Mouse (Mus musculus) CH12.LX (cell line): Measurements from ENCODE around the gene Ankrd50. TPM values are rescaled to one million over a fixed set of nuclear protein-coding genes. Genes with fewer than 3 reads are reported as not detected.

Source experiments
- DNase-seq: peaks from one replicate; pipeline ENCODE4 v3.0.0-alpha.2; 2013; ENCODE audit errors: extremely low read depth
- H3K27ac ChIP-seq: 2 replicates; pipeline ENCODE4 v1.5.1; 2012; ENCODE audit warnings: low read depth, mild to moderate bottlenecking, control low read depth, moderate library complexity; ENCODE audit not compliant: insufficient read depth
- H3K27me3 ChIP-seq: replicated peaks from 2 replicates; pipeline ENCODE3; 2012; ENCODE audit warnings: inconsistent platforms
- H3K36me3 ChIP-seq, 2 experiments: replicated peaks in 1 of 2; 2 replicates each; pipeline versions ENCODE3 to v1.6.1; 2012; ENCODE audit warnings: inconsistent platforms in 1 of 2, low read length in 1 of 2, mild to moderate bottlenecking in 1 of 2, mixed read lengths in 1 of 2, moderate library complexity in 1 of 2; ENCODE audit not compliant: control insufficient read depth in 1 of 2, insufficient read depth in 1 of 2
- H3K4me1 ChIP-seq, 2 experiments: 2 replicates each; pipeline ENCODE4 v1.6.1; 2012; ENCODE audit warnings: inconsistent platforms in 1 of 2, moderate library complexity in 1 of 2; ENCODE audit not compliant: insufficient read depth in 2 of 2, control insufficient read depth in 1 of 2
- H3K4me2 ChIP-seq: 2 replicates; pipeline ENCODE4 v1.6.1; 2012; ENCODE audit warnings: low read depth, mild to moderate bottlenecking, control low read depth; ENCODE audit not compliant: poor library complexity, insufficient read depth, severe bottlenecking
- H3K4me3 ChIP-seq, 3 experiments: fragments of 150-350 bp in 1 of 3; sonication (generic) in 1 of 3; replicated peaks in 1 of 3; 2 replicates each; pipeline versions ENCODE3 to v1.5.1; 2011 to 2012; ENCODE audit warnings: low read depth in 2 of 3, low read length in 2 of 3, mild to moderate bottlenecking in 2 of 3, moderate library complexity in 2 of 3, control low read depth in 1 of 3, improper control_type of control experiment in 1 of 3, inconsistent platforms in 1 of 3, mixed read lengths in 1 of 3; ENCODE audit not compliant: poor library complexity in 1 of 3
- H3K79me2 ChIP-seq: replicated peaks from 2 replicates; pipeline ENCODE4 v1.6.1; 2012; ENCODE audit warnings: mild to moderate bottlenecking, moderate library complexity; ENCODE audit not compliant: control insufficient read depth, poor library complexity, insufficient read depth, severe bottlenecking; ENCODE audit errors: extremely low read depth
- H3K9ac ChIP-seq: 2 replicates; pipeline ENCODE4 v1.6.1; 2012; ENCODE audit warnings: low read depth, mild to moderate bottlenecking, control low read depth, moderate library complexity; ENCODE audit not compliant: insufficient read depth
- H3K9me3 ChIP-seq: replicated peaks from 2 replicates; pipeline ENCODE3; 2012; ENCODE audit warnings: low read length, inconsistent platforms, mixed read lengths
- CHD1 ChIP-seq: IDR thresholded peaks from 2 replicates; pipeline ENCODE4 v1.6.1; 2012; ENCODE audit warnings: low read depth, low read length, improper control_type of control experiment, inconsistent platforms
- CTCF ChIP-seq, 2 experiments: IDR thresholded peaks in 1 of 2; conservative IDR thresholded peaks in 1 of 2; 2 replicates each; pipeline ENCODE4 v1.5.1; 2011 to 2012; ENCODE audit warnings: low read depth in 2 of 2, low read length in 2 of 2, improper control_type of control experiment in 1 of 2, inconsistent platforms in 1 of 2, mild to moderate bottlenecking in 1 of 2, moderate library complexity in 1 of 2
- E2F4 ChIP-seq: IDR thresholded peaks from 2 replicates; pipeline ENCODE4 v1.6.1; 2011; ENCODE audit warnings: low read depth, low read length, improper control_type of control experiment; ENCODE audit not compliant: insufficient replicate concordance
- ELF1 ChIP-seq: IDR thresholded peaks from 2 replicates; pipeline ENCODE4 v1.6.1; 2014; ENCODE audit warnings: low read depth, mild to moderate bottlenecking, inconsistent platforms, low read length, improper control_type of control experiment
- ETS1 ChIP-seq: conservative IDR thresholded peaks from 2 replicates; pipeline ENCODE4 v1.6.1; 2012; ENCODE audit warnings: low read depth, mild to moderate bottlenecking, inconsistent platforms, low read length, improper control_type of control experiment, moderate library complexity
- GABPA ChIP-seq: IDR thresholded peaks from 2 replicates; pipeline ENCODE4 v1.6.1; 2012; ENCODE audit warnings: low read depth, low read length, improper control_type of control experiment, inconsistent platforms; ENCODE audit not compliant: insufficient replicate concordance
- HCFC1 ChIP-seq: IDR thresholded peaks from 2 replicates; pipeline ENCODE4 v1.6.1; 2012; ENCODE audit warnings: low read depth, mild to moderate bottlenecking, inconsistent platforms, low read length, improper control_type of control experiment
- IRF4 ChIP-seq: IDR thresholded peaks from 2 replicates; pipeline ENCODE4 v1.6.1; 2014; ENCODE audit warnings: low read depth, mild to moderate bottlenecking, inconsistent platforms, low read length, improper control_type of control experiment
- JUND ChIP-seq: conservative IDR thresholded peaks from 2 replicates; pipeline ENCODE4 v1.6.1; 2011; ENCODE audit warnings: low read depth, low read length, improper control_type of control experiment
- MAFK ChIP-seq: IDR thresholded peaks from 2 replicates; pipeline ENCODE4 v1.6.1; 2011; ENCODE audit warnings: low read length, improper control_type of control experiment; ENCODE audit not compliant: insufficient replicate concordance
- MAX ChIP-seq: IDR thresholded peaks from 2 replicates; pipeline ENCODE4 v1.6.1; 2011; ENCODE audit warnings: low read length, improper control_type of control experiment
- MAZ ChIP-seq: IDR thresholded peaks from 2 replicates; pipeline ENCODE4 v1.6.1; 2012; ENCODE audit warnings: low read depth, mild to moderate bottlenecking, inconsistent platforms, low read length, improper control_type of control experiment, moderate library complexity
- MEF2A ChIP-seq: IDR thresholded peaks from 2 replicates; pipeline ENCODE4 v1.6.1; 2014; ENCODE audit warnings: low read depth, mild to moderate bottlenecking, inconsistent platforms, low read length, improper control_type of control experiment, borderline replicate concordance
- MXI1 ChIP-seq: IDR thresholded peaks from 2 replicates; pipeline ENCODE4 v1.6.1; 2011; ENCODE audit warnings: mild to moderate bottlenecking, low read depth, low read length, improper control_type of control experiment
- NELFE ChIP-seq: IDR thresholded peaks from 2 replicates; pipeline ENCODE4 v1.6.1; 2011; ENCODE audit warnings: low read depth, low read length, improper control_type of control experiment
- PAX5 ChIP-seq: IDR thresholded peaks from 2 replicates; pipeline ENCODE4 v1.6.1; 2012; ENCODE audit warnings: low read length, inconsistent platforms, mixed read lengths
- TBP ChIP-seq: conservative IDR thresholded peaks from 2 replicates; pipeline ENCODE4 v1.6.1; 2011; ENCODE audit warnings: low read depth, low read length, improper control_type of control experiment
- TCF12 ChIP-seq: IDR thresholded peaks from 2 replicates; pipeline ENCODE4 v1.6.1; 2014; ENCODE audit warnings: low read depth, mild to moderate bottlenecking, inconsistent platforms, low read length, improper control_type of control experiment
- UBTF ChIP-seq: IDR thresholded peaks from 2 replicates; pipeline ENCODE4 v1.6.1; 2012; ENCODE audit warnings: low read depth, mild to moderate bottlenecking, inconsistent platforms, low read length, improper control_type of control experiment, moderate library complexity
- USF1 ChIP-seq: IDR thresholded peaks from 2 replicates; pipeline ENCODE4 v1.6.1; 2014; ENCODE audit warnings: low read depth, mild to moderate bottlenecking, inconsistent platforms, low read length, improper control_type of control experiment
- ZKSCAN1 ChIP-seq: IDR thresholded peaks from 2 replicates; pipeline ENCODE4 v1.6.1; 2012; ENCODE audit warnings: low read depth, inconsistent platforms, low read length, improper control_type of control experiment, borderline replicate concordance
- ZNF384 ChIP-seq: IDR thresholded peaks from 2 replicates; pipeline ENCODE4 v1.6.1; 2012; ENCODE audit warnings: low read depth, low read length, improper control_type of control experiment, inconsistent platforms
- dilution Hi-C: fragments of 300-500 bp; cut with MboI; formaldehyde crosslinking; loops from 2 replicates; pipeline ENCODE4 v1.14.3; 2020; ENCODE audit warnings: low sequenced_read_pairs; ENCODE audit not compliant: extremely low pct_unique_long_range_greater_than_20kb, extremely low pct_ligation_motif_present
- in situ Hi-C: fragments of 300-500 bp; cut with MboI; formaldehyde crosslinking; loops from 3 replicates; pipeline ENCODE4 v1.14.3; 2019; ENCODE audit warnings: low sequenced_read_pairs, low pct_ligation_motif_present, low pct_unique_long_range_greater_than_20kb, mixed read lengths
- polyA plus RNA-seq: library from polyadenylated mRNA; unstranded; fragments of >175 nt; gene quantifications from 2 replicates; pipeline ENCODE4 v1.2.1, GENCODE M21; 2012; ENCODE audit warnings: low read depth; ENCODE audit not compliant: insufficient read length
- total RNA-seq, 2 experiments: library from RNA; depleted of rRNA; stranded (reverse); fragments of 300-350 nt in 1 of 2; fragments of >200 nt in 1 of 2; gene quantifications; 2 replicates each; pipeline ENCODE4 v1.2.3; 2012 to 2014

The Ankrd50 gene
- total and polyA plus RNA-seq, 3 experiments, result 14.0 to 24.6 (median 16.4) TPM

DNA sequence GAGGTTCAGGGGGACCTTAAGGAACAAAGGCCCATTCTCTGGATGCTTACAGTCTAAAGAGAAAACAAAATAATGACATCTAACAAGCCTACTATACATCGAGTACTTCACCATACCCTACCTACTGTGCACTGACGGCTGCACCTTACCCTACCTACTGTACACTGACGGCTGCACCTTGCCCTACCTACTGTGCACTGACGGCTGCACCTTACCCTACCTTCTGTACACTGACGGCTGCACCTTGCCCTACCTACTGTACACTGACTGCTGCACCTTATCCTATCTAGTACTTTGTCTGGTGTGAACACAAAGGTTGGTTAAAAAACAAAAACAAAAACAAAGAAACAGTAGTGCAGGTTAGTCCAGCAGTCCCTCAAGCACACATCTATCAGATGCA lies 18.5 kb downstream of the Ankrd50 start:
- H3K4me3 ChIP-seq, result no peak overlapping the region
- peaks cover 15 to 55% of the 10 kb centered on the region in 2 experiments for H3K36me3 ChIP-seq
- no peak overlapping the region for H3K4me2 ChIP-seq
- H3K27me3 ChIP-seq, result no peaks in the 10 kb centered on the region
- in situ Hi-C loops (no loop called here), dilution Hi-C loops (no loop called here)
- no peak overlapping the region for H3K27ac ChIP-seq
- no peak for DNase-seq
- no peaks in the 10 kb centered on the region for H3K4me1 ChIP-seq
- H3K9ac ChIP-seq, result no peak overlapping the region
- peaks cover 5% of the 10 kb centered on the region for H3K79me2 ChIP-seq
- H3K9me3 ChIP-seq, result no peaks in the 10 kb centered on the region
- TF ChIP-seq MEF2A, result no peak
- no peak for TF ChIP-seq CTCF (conservative IDR thresholded peaks at IDR 0.05 in 1 of 2, IDR thresholded peaks at IDR 0.05 in 1 of 2; ENCODE audit: low read depth in 2 of 2, low read length in 2 of 2)
- no peak for TF ChIP-seq MXI1
- TF ChIP-seq ELF1, result no peak
- TF ChIP-seq HCFC1, result no peak
- no peak for TF ChIP-seq USF1
- no peak for TF ChIP-seq ETS1
- no peak for TF ChIP-seq PAX5
- TF ChIP-seq MAX, result no peak

DNA sequence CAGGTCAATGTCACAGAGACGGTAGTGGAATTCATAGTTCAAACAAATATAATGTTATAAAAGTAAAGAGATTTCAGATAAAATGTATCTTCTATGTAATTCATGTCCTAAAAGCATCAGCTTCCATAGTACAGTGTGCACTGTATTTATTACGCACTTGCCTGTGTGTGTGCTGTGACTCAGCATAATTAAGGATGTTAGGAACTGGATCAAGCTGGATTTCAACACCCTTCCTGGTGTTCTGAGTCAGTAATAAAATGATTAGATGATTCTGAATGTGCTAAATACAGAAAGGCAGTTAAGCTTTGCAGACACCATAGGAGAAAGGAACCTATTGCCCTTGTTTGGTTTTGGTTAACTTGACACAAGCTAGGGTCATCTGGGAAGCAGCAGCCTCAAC lies 21.5 kb downstream of the Ankrd50 start:
- no peak overlapping the region for H3K4me2 ChIP-seq
- H3K36me3 ChIP-seq, result peaks cover 22 to 62% of the 10 kb centered on the region in 2 experiments
- H3K9me3 ChIP-seq, result no peaks in the 10 kb centered on the region
- H3K27me3 ChIP-seq, result no peaks in the 10 kb centered on the region
- no peak overlapping the region for H3K27ac ChIP-seq
- TF ChIP-seq E2F4 (no peak), PAX5 (no peak), ZNF384 (no peak)
- in situ Hi-C loops (no loop called here), dilution Hi-C loops (no loop called here)
- no peak overlapping the region for H3K9ac ChIP-seq
- no peak for DNase-seq
- H3K4me3 ChIP-seq, result no peak overlapping the region
- H3K4me1 ChIP-seq, result peaks cover 2 to 23% of the 10 kb centered on the region in 2 experiments; a peak in 2 of 4 replicates
- 0 out of 2 replicates have a peak, but pooled peaks cover 2% of the 10 kb centered on the region for H3K79me2 ChIP-seq

DNA sequence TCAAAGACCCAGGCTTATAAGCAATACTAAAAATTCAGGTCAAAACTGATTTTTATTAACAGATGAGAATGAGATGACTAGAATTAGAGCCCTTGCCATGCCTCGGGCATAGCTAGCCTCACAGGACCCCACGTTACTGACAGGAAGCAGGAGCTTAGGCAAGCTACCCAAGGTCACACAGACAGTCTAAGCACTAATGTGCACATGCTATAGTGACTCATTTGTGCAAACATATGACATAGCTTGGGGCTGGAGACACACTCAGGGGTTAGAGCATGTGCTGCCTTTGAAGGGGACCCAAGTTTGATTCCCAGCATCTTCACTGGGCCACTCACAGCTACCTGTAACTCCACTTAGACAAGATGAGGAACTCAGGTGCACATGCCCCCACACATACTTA lies 22.9 kb downstream of the Ankrd50 start:
- Histone ChIP-seq H3K4me2 (no peak overlapping the region), H3K4me3 (no peak overlapping the region), H3K79me2 (0 out of 2 replicates have a peak, but pooled peaks cover 2% of the 10 kb centered on the region), H3K9me3 (no peaks in the 10 kb centered on the region), H3K36me3 (peaks cover 29 to 64% of the 10 kb centered on the region in 2 experiments), H3K27ac (no peak overlapping the region), H3K4me1 (peaks cover 2 to 23% of the 10 kb centered on the region in 2 experiments; a peak in 2 of 4 replicates), H3K9ac (no peak overlapping the region), H3K27me3 (no peaks in the 10 kb centered on the region)
- dilution Hi-C loops, result no loop called here
- in situ Hi-C loops, result no loop called here
- DNase-seq, result no peak
- TF ChIP-seq MAZ (no peak), NELFE (no peak), GABPA (no peak), MAFK (no peak), E2F4 (no peak), UBTF (no peak), CHD1 (no peak), TCF12 (no peak), MXI1 (no peak), TBP (no peak), ZKSCAN1 (no peak), ELF1 (no peak), ZNF384 (no peak), PAX5 (no peak), IRF4 (no peak), JUND (no peak), MEF2A (no peak), ETS1 (no peak), HCFC1 (no peak)
